Mouse (Mus musculus) thymus, adult 18-20 months (tissue): Measurements from ENCODE around the gene Ranbp3.
"Not testable (repeated sequence)": the region's sequence is repeated elsewhere in the genome, so short reads cannot be mapped to it uniquely, and the experiment has no call there.

Experiments used
- DNase-seq, 2 experiments: peaks; one replicate each; pipeline ENCODE4 v3.0.0; 2022; ENCODE audit warnings: mixed read lengths in 2 of 2

Gene Ranbp3

DNA sequence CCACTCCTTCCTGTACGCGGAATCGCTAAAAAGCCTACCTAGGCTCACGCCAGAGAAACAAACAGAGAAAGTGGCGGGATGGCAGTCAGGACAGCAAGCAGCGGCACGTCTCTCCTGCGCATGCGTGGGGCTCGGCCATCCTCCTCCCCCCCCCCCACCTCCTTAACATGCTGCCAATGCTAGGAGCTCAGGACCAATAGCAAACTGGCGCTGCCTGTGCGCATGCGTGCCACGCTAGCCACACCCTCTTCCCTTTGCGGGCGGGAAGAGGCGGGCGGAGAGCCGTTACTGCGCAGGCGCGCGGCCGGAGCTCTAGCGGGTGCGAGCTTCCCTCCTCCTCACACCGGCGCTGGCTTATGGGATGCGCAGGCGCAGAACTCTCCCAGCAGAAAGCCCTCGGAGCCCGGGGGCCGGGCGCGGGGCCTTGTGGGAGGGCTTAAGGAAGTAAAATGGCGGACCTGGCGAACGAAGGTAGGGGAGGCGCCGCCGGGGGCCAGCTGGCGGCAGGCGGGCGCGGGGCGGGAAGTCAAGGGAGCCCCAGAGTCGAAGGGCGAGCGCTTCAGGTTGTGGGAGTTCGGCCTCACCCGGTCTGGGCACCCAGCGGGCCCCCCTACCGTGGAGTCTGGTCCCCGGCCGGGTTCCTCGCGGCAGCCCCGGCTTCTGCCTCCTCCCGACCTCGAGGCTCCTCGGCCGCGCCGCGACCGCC is at the start of gene Ranbp3:
Gene Ranbp3 (plus strand): TSS at position 354 of the 706 bp plus-strand sequence.
- DNase-seq: peak; percentile 99 to 100

DNA sequence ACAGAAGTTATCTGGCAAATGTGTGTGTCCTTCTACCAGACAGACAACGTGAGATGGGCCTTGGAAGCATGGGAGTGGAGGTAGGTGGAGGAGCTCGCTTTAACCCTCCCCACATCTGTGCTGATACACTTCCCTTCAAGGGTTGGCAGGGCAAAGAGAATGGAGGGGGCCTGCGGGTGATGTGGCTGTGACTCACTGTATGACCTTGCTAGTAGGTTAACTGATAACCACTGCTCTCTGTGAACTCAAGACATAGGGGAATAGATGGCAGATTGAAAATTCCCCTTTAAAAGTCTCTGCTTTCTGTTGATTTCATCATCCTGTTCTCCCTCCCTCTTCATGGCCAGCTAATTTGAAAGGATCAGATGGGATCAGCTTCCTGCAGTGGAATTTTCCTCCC is 47.6 kb upstream of the Ranbp3 start:
- no peak for DNase-seq

DNA sequence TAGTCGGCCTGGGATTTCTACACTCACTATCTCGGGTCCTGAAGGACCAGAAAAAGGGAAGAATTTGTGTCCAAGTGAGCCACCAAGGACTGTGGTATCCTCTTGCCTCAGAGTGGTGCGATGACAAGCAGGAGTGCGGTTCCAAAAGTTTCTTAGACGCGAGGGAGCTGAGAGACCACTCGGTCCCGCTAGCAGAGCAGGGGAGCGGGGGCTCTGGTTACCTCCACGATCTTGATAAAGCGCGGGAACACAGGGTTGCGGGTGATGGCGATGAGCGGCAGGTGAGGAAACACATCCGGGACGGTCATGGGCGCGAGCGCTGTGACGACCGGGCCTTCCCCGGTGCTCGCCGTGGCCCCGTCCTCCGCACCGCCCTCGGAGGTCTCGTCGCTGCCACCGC is 46.8 kb upstream of the Ranbp3 start:
- no peak for DNase-seq

DNA sequence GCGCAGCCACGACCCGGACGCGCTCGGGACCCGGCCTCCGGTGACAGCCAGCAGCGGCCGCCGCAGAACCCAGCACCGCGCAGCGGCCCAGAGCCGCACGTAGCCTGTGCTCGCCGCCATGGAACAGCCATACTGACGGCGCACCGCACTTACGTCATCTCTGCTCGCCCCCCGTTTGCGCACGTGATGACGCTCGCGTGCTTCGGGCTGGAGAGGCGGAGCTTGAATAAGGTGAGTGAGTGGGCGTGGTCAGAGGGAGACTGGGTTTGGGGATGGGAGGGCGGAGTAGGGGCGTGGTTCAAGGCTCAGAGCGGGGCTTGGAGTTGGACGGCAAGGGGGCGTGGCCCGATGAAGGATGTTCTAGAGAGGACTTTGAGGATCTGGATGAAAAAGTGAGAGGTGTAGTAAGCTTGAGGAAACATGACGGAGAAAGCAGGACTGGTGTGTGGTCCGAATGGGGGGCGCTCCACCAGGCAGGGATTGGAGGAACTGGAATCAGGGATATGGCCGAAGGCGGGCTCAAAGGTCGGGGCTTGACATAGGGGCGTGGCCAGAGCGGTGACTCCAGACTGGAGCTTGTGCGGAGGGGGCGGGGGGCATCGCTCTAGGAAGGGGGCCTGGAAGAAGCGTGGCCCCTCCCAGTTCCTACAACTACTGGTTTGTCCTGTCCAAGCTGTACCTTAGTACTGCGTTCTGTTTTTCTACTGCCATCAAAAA is 46.2 kb upstream of the Ranbp3 start, which contains the start of gene Lonp1:
Gene Lonp1 (minus strand): TSS at position 134 of the 717 bp plus-strand sequence.
- peak; percentile 89 to 95 for DNase-seq

DNA sequence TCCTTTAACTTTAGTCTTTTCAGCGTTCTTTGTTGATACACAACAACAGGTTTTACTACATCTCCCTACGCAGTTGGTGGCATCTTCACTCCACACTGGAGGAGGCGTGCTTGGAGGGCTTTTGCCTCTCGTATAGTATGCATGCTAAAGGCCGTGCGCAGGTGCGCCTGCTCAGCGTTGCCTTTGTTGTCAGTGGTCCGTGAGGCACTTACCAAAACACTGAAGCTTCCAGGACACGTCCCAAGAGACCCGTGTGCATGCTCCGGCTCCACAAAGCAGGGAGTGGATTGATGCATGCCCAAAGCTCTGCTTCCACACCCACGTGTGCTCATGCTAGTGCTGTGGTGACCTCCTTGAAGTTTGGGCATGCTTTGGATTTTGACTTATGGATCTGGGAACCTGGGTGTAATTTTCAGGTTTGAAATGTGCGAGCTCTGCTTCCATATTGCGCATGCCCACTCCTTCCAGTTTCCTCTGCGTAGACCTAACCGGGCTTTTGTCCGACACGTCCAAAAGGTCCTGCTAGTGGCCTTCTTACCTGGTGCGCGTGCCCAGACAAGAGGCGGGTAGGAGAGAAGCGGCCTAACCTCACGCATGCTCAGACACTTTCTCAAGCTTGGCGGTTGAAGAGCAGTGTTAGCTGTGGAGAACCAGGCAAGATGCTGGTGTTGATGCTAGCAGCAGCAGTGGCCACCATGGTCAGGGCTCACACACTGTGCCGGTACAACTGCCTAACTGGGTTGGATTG is 45.4 kb upstream of the Ranbp3 start, which contains the start of gene Catsperd:
Gene Catsperd (plus strand): TSS at position 614 of the 748 bp plus-strand sequence.
- no peak for DNase-seq

DNA sequence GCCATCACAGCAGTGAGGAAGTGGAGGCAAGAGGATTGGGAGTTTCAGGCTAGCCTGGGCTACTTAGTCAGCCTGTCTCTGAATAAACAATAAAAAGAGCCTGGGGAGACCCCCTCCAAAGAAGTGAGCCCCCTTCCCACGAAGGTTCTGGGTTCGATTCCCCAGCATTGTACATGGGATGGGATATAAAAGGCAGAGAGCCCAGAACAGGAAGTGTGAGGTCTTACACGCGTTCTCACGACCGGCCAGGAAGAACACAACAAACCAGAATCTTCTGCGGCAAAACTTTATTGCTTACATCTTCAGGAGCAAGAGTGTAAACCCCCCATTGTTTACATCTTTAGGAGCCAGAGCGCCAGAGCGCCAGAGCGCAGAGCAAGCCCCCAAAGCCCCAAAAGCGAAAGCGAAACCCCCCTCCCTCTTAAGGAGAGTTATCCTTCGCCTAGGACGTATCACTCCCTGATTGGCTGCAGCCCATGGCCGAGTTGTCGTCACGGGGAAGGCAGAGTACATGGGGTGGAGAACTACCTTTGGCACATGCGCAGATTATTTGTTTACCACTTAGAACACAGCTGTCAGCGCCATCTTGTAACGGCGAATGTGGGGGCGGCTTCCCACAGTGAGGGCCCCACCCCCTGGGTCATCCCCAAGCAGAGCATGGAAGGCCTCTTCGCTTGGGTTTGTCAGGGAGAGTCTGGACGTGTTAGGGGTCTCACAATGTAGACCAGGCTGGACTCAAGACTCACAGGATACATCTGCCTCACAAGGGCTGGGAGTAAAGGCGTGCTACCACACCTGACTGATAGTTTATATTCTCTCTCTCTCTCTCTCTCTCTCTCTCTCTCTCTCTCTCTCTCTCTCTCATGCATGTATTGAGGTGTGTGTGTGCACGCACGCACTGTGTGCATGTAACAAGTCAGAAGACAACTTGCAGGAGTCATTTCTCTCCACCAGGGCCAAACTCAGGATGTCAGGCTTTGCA is 43.0 kb upstream of the Ranbp3 start:
- DNase-seq: not testable (repeated sequence)

DNA sequence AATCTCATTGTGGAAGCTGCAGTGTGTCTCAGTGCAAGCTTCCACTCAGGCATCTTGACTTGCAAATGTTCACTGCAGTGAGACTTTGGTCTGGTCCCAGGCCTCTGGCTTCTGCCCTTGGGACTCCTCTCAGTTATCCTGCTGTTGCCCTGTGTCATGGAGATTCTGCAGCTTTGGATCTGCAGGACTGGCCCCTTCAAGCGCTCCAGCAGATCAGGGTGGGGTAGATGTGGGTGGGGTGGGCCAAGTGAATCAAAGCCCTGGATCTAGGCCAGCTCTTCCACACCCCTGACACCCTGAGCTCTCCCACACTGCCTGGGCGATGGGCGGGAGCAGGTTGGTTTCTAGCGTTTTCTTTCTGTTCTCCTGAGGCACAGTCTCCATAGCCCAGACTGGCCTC is 41.3 kb upstream of the Ranbp3 start:
- no peak for DNase-seq

DNA sequence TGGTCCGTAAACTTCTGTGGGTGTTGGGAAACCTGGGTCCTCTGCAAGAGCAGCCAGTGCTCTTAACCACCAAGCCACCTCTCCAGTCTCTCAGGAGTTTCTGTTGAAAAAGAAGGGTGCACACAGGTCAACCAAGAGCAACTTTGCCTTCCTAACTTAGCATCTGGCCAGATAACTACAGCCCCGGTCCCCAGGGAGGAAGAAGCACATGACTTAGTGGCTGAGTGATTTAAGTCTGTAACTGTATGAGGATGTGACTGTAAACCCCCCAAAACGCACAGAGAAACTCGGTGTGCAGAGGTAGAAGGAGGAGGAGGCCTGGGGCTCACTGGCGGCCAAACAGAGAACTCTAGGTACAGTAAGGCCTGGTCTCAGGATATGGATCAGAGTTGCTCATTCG is 39.1 kb upstream of the Ranbp3 start:
- DNase-seq: no peak

DNA sequence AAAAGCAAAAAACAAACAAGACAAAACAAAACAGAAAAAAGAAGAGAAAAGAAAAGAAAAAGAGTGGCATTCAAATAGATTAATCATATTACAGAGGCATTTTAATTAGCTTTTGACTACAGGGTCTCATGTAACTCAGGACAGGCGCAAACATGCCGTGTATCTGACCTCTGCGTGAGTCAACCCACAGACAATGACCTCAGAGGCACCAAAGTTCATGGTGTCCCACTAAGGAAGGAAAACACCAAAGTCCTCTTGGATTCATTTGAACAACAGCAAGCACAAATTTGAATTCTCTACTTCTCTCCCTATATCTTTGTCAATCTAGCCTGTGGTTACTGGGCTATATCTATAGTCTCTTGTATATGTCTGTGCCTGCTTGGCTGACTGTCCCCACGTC is 29.9 kb upstream of the Ranbp3 start:
- DNase-seq: no peak

DNA sequence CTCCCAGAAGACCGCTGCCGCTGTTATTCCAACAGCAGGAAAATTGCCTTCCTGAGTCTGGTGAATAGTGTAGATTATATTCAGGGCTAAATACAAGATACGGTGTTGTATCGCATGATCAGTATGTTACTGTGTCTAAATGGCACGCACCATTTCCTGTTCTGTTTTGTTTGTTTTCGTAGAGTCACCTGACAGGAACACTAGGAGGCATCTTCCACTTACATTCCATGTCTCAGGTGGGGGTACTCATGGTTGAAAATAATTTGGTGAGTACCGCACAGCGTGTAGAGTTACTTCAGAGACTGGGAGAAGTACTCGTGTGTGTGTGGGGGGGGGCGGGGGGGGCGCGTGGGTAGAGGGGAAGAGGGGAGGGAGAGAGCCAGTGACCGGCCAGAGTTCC is 25.5 kb upstream of the Ranbp3 start:
- DNase-seq: no peak

DNA sequence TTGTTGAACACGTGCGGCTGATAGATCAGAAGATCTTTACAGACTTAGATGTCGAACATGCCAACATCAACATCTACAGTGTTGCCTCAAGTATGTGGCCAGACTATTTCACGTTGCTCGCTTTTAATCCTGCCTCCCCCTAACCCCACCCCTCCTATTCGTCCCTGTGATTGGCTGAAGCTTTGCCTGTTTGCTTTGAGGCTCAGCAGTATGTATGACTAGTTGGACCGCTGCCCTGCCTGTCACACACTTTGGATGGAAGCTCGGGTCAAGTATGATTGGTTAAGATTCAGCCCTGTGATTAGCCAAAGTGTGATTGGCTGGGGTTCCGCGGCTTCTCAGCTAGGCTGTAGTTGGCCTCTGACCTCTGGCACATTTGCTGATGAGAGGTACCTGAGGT is 21.3 kb upstream of the Ranbp3 start:
- no peak for DNase-seq

DNA sequence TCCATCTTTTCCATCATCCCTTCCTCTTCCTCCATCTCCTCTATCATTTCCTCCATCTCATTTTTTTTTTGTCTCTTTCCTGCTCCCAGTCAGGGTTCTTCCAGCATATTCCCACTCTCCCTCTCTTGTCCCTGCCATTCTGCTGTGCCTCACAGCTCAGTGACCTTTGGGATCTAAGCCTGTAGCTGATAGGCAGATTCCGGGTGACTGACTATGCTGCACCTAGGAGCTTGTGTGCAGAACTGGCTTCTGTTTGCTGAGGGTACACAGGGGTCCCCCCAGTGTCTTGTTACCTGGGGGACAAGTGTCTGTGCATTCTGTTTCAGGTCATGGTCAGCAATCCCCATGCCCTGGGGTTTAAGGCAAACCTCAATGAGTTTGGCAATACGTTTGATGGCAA is 18.3 kb upstream of the Ranbp3 start:
- no peak for DNase-seq

DNA sequence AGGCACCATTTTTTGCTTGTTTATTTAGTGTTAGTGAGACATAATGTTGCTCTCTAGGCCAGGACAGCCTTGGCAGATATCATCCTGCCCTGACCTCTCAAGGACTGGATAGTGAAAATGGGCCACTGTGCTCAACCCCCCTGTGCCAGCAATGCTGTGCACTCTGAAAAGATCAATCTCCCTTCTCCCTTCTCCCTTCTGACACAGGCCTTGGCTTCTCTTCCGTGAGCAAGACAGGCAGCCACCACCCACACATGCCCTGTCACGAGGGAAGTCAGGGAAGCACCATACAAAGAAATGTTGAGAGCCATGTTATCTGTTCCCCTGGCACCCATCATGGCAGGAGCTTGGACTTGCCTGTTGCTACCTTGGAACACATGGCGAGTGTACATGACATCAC is 17.8 kb upstream of the Ranbp3 start:
- DNase-seq: no peak

DNA sequence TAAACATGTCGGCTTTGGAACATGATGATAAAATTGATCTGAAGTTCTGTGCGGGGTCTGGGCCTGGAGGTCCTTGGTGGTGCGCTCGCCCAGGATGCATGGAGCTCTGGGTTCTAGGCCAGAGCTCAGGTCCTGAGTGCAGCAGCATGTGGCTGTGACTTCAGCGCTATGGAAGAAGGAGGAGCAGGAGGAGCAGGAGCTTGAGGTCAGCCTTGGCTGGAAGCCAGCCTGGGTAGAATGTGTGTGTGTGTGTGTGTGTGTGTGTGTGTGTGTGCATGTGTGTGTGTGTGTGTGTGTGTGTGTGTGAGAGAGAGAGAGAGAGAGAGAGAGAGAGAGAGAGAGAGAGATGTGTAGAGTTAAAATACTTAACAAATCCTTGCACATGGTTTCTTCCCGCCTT is 16.9 kb upstream of the Ranbp3 start:
- no peak for DNase-seq

DNA sequence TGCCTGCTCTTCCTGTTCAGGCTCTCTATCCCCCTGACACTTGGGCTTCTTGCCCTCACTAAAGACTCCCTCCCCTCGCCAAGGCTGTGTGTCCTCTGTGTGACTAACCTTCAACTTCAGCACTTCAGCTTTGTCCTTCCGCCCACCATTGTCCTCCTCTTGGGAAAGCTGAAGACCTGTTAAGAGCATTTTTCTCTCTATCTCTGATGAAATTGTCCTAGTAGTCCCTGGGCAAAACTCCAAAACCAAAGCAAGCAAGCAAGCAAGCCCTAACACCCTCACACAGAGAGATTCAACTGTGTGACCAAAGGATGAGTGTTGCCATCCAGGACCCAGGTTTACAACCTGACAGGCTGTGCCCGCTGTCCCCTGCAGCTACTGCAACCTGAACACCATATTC is 9.4 kb upstream of the Ranbp3 start:
- no peak for DNase-seq

DNA sequence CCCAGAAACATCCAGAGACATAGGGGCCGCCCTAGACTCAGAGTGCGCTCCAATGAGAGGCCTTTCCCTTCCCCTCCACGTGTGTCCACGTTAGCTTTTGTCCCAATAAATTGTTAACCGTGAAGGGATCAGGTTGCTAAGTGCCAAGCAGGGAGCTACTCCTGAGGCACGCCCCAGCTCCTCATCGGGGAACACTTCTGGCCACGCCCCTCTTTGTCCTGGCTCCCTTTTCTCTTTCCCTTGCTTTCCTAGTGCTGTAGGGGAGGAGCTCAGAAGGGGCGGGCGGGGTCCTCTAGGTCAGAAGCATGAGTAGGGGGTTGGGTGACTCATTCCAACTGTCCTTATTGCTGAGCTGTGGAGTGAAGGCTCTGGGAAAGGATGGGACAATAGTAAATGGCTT is 8.8 kb upstream of the Ranbp3 start:
- DNase-seq: no peak

DNA sequence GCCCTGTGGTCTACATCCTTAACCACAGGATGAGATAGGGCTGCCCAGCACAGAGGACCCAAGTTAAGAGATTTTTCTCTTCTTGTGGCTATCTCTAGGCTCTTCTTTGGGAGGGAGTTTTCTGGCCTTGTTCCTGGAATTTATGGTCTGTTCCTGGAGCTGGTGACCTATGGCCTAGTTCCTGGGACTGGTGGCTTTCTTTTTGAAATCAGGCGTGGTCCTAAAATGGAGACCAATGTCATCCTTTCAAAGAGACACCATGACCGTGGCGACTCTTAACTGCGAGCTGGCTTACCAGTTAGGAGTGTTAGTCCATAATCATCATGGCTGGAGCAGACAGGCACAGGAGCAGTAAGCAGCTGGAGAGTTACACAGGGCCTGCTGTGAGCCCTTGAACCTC is 6.7 kb upstream of the Ranbp3 start:
- no peak for DNase-seq

DNA sequence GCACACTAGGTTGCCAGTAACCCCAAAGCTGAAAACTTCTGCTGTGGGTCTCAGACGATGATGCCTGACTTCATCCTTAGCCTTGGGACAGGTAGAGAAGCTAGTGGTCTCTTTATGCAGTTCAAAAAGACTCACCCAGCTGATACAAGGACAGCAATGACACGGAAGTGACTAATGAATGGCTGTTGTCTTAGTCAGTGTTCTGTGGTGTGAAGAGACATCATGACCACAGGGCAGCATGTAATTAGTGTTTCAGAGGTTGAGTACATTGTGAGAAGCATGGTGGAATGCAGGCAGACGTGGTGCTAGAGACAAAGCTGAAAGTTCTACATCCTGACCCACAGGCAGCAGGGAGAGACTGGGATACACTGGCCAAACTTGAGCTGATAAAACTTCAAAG is 5.5 kb upstream of the Ranbp3 start:
- no peak for DNase-seq

DNA sequence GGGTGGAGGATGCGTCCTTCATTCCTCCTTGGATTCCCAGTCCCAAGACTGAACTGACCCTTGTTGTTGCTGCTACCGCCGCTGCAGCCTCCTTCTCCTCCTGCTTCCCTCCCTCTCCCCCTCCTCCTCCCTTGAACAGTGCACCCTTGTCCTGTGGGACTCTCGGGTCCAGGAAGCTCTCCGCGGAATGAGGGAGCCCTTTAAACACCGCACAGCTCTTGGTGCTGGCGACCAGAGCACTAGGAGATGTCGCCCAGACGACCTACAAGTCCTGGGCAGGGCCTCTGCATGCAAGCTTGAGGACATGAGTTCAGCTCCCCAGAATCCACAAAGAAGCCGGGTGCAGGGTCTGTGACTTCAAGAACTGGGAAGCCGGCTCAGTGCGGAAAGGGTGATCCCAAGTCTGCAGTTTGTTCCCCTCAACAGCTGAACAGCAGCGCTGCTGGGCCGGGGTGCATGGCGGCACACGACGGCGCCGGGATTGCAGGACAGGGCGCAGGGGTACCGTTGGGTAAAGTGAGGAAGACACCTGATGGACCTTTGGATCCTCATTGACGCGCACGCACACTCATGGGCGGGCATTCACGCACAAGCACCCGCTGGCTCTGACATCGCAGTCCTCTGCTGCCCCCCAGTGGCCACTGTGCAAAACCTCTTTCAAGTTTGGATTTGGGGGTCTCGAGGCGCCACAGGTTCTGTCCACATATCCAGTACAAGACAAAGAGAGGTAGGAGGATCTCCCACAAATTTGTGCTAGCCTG is 4.5 kb upstream of the Ranbp3 start:
- peak; percentile 59 to 64 for DNase-seq

DNA sequence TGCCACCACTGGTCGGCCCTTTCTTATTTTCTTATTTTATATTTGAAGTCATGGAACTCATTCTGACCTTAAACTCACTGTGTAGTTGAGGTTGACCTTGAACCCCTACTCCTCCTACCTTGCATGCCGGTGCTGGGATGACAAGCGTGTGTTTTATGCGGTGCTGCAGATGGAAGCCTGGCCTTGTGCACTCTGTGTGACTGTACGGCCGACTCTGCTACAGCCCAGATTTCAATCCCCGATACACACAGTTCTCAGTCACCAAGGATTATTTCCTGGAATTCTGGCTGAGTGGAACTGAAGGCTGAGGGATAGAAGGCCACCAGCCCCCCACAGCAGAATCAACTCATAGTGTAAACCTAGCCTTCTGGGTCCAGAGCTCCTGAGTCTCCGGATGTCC is 3.3 kb upstream of the Ranbp3 start:
- no peak for DNase-seq

DNA sequence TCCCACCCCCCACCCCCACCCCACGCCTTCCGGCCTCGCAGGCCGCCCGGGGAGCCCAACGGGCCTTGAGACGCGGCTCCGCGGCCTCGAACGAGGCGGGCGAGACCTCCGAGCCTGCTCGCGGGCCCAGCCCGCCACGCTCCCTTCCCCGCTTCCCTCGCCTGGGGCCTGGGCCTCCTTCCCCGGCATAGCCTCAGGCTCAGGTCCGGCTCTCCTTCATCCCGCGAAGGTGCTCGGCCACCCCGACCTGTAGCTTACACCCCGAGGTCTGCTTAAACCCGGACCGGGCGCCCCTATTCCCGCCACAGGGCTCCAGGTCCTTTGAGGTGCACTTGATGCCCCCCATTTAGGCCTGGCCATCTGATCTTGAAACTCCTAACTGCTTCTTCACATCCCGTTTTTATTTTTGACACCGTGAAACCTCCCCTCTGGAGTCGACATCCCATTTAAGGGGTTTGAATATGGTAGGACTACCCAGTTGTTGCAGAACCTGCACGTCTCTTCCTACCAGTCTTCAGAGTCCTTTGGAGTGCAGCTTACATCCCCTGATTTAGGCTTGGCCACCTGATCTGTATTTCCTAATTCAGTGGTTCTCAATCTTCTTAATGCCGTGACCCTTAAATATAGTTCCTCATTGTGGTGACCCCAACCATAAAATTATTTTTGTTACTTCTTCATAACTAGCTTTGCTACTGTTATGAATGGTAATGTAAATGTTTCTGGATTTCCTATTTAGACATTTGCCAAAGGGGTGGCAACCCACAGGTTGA is 738 bp downstream of the Ranbp3 start:
- DNase-seq: peak in 1 of 2 experiments; percentile 54
